Mouse (Mus musculus) right cerebral cortex, adult 18-20 months (tissue): ENCODE measurements at regions not wholly inside any gene's neighbourhood (a gene's known extent, or its start where the extent isn't known, plus 50 kb on each side); places are given as distances from the start of the nearest gene placed in this dataset.

Experiments
- DNase-seq: peaks from one replicate; pipeline ENCODE4 v3.0.0; 2022; ENCODE audit warnings: mixed read lengths

GRCm38 (mm10) chr8:100515896-100516295 is 1099.6 kb upstream of the Cdh8 start:
- peak; percentile 20 for DNase-seq

GRCm38 (mm10) chr8:100515152-100515551 is 1098.9 kb upstream of the Cdh8 start:
- no peak for DNase-seq

- no peak for DNase-seq
These were observed 1090.2 kb upstream of the Cdh8 start for GRCm38 (mm10) chr8:100506478-100506877.

- no peak for DNase-seq
These were observed 1084.1 kb upstream of the Cdh8 start for GRCm38 (mm10) chr8:100500342-100500712.

GRCm38 (mm10) chr8:100499614-100500341 is 1083.5 kb upstream of the Cdh8 start:
- no peak for DNase-seq

GRCm38 (mm10) chr8:100494445-100494844 is 1078.2 kb upstream of the Cdh8 start:
- DNase-seq: no peak

GRCm38 (mm10) chr8:100475950-100476349 is 1059.7 kb upstream of the Cdh8 start:
- DNase-seq: no peak

- no peak for DNase-seq
These were observed 1035.0 kb upstream of the Cdh8 start for GRCm38 (mm10) chr8:100451231-100451630.

GRCm38 (mm10) chr8:100450380-100450936 is 1034.2 kb upstream of the Cdh8 start:
- DNase-seq: no peak

- DNase-seq: no peak
These were observed 1030.5 kb upstream of the Cdh8 start for GRCm38 (mm10) chr8:100446677-100447350.
